Mouse (Mus musculus): ENCODE data around the gene Dap.

DNA sequence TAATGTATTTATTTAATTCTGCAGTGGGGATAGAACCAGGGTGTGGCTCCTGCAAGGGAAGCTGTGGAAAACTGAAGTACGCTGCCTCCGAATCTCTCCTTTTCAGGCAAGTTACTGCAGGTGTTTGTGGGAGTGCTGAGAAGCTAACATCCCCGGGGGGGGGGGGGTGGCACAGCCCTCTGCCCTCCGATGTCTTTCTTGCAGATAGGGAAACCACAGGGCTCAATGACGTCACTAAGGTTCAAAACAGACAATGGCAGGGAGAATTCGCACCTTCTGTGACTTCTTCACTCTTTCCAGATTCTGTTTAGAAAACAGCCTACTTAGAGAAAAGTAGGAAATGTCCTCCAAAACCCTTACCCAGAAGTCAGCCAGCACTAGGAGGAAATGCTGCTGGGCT lies 1.9 kb upstream of the Dap start:
- TF ChIP-seq ETS1 (conservative IDR thresholded peaks at IDR 0.05; ENCODE audit: low read depth, low read length) (no peak), USF1 (IDR thresholded peaks at IDR 0.05; ENCODE audit: low read depth, low read length) (no peak), EP300 (IDR thresholded peaks at IDR 0.05; ENCODE audit: low read length) (no peak), CTCF (conservative IDR thresholded peaks at IDR 0.05 in 1 of 2, IDR thresholded peaks at IDR 0.05 in 1 of 2; ENCODE audit: low read depth in 2 of 2, low read length in 2 of 2) (no peak), POLR2A (IDR thresholded peaks at IDR 0.05; ENCODE audit: low read depth, low read length) (no peak), BHLHE40 (IDR thresholded peaks at IDR 0.05; ENCODE audit: low read depth, low read length) (no peak), HCFC1 (IDR thresholded peaks at IDR 0.05; ENCODE audit: low read depth, low read length) (no peak), ZNF384 (IDR thresholded peaks at IDR 0.05; ENCODE audit: low read depth, low read length) (no peak), CHD2 (IDR thresholded peaks at IDR 0.05; ENCODE audit: low read length) (no peak), TBP (conservative IDR thresholded peaks at IDR 0.05; ENCODE audit: low read depth, low read length) (no peak)

Data from CH12.LX (cell line).